Mouse (Mus musculus): ENCODE results near the gene Cln6. TPM values are rescaled to one million over a fixed set of nuclear protein-coding genes. Genes with fewer than 3 reads are reported as not detected.
"Not testable (repeated sequence)": the region's sequence is repeated elsewhere in the genome, so short reads cannot be mapped to it uniquely, and the experiment has no call there.

The Cln6 gene
- polyA plus RNA-seq, 1 experiment from 2014 or later: 5.7 TPM

GRCm38 (mm10) chr9:62857719-62858261, 19.2 kb downstream of the Cln6 start, which contains the start of gene Calml4:
Gene Calml4 (plus strand): TSS chr9:62858080.
- Histone ChIP-seq H3K9ac (replicated peaks) (no peak within 1 kb of the TSS), H3K27me3 (0 out of 2 replicates have a peak, but pooled peaks cover 3% of the 10 kb centered on the region), H3K27ac (no peak within 1 kb of the TSS), H3K4me3 (replicated peaks) (no peak within 1 kb of the TSS), H3K36me3 (no peaks in the 10 kb centered on the region), H3K4me2 (replicated peaks) (no peak within 1 kb of the TSS), H3K9me3 (no peaks in the 10 kb centered on the region), H3K4me1 (replicated peaks) (peaks cover 18% of the 10 kb centered on the region)
- peak; percentile 53; the same call in 1 of the 2 replicates for ATAC-seq
- WGBS: 62% methylated on average over 20 of the region's 20 CpGs

- 67% methylated on average over 8 of the region's 8 CpGs for WGBS
- Histone ChIP-seq H3K27ac (no peak overlapping the region), H3K4me2 (replicated peaks) (no peak overlapping the region)
These were observed 19.9 kb downstream of the Cln6 start for GRCm38 (mm10) chr9:62858266-62859019.

GRCm38 (mm10) chr9:62860102-62860501, 21.5 kb downstream of the Cln6 start:
- H3K4me2 ChIP-seq (replicated peaks); H3K9me3 ChIP-seq; H3K9ac ChIP-seq (replicated peaks); H3K4me3 ChIP-seq (replicated peaks); H3K27ac ChIP-seq; H3K36me3 ChIP-seq; H3K27me3 ChIP-seq; ATAC-seq: not testable (repeated sequence)
- peaks cover 18% of the 10 kb centered on the region for H3K4me1 ChIP-seq (replicated peaks)
- 64% methylated on average over 7 of the region's 7 CpGs for WGBS

More at GRCm38 (mm10) chr9:62858266-62859019, 19.9 kb downstream of the Cln6 start:
- no peak for ATAC-seq
- peaks cover 18% of the 10 kb centered on the region for H3K4me1 ChIP-seq (replicated peaks)
- no peak overlapping the region for H3K9ac ChIP-seq (replicated peaks)
- H3K4me3 ChIP-seq (replicated peaks): no peak overlapping the region
- no peaks in the 10 kb centered on the region for H3K9me3 ChIP-seq
- 0 out of 2 replicates have a peak, but pooled peaks cover 3% of the 10 kb centered on the region for H3K27me3 ChIP-seq
- no peaks in the 10 kb centered on the region for H3K36me3 ChIP-seq

GRCm38 (mm10) chr9:62860866-62861265, 22.3 kb downstream of the Cln6 start:
- H3K4me2 ChIP-seq (replicated peaks): no peak overlapping the region
- no peaks in the 10 kb centered on the region for H3K36me3 ChIP-seq
- peaks cover 18% of the 10 kb centered on the region for H3K4me1 ChIP-seq (replicated peaks)
- H3K4me3 ChIP-seq (replicated peaks): no peak overlapping the region
- no peak overlapping the region for H3K9ac ChIP-seq (replicated peaks)
- WGBS: 54% methylated on average over 4 of the region's 4 CpGs
- 0 out of 2 replicates have a peak, but pooled peaks cover 3% of the 10 kb centered on the region for H3K27me3 ChIP-seq
- H3K27ac ChIP-seq: no peak overlapping the region
- ATAC-seq: no peak
- no peaks in the 10 kb centered on the region for H3K9me3 ChIP-seq

GRCm38 (mm10) chr9:62869236-62869635, 30.7 kb downstream of the Cln6 start:
- not testable (repeated sequence) for H3K4me3 ChIP-seq (replicated peaks); H3K9ac ChIP-seq (replicated peaks); ATAC-seq; H3K36me3 ChIP-seq; H3K9me3 ChIP-seq; H3K27me3 ChIP-seq; H3K27ac ChIP-seq; H3K4me1 ChIP-seq (replicated peaks); H3K4me2 ChIP-seq (replicated peaks)
- 95% methylated on average over 4 of the region's 4 CpGs for WGBS

- H3K36me3 ChIP-seq: no peaks in the 10 kb centered on the region
- no peak overlapping the region for H3K27ac ChIP-seq
- no peaks in the 10 kb centered on the region for H3K27me3 ChIP-seq
- no peak for ATAC-seq
- no peaks in the 10 kb centered on the region for H3K9me3 ChIP-seq
- H3K4me1 ChIP-seq (replicated peaks): no peaks in the 10 kb centered on the region
- H3K4me3 ChIP-seq (replicated peaks): no peak overlapping the region
- no peak overlapping the region for H3K9ac ChIP-seq (replicated peaks)
- no peak overlapping the region for H3K4me2 ChIP-seq (replicated peaks)
These were observed 32.1 kb downstream of the Cln6 start for GRCm38 (mm10) chr9:62870728-62871127.

GRCm38 (mm10) chr9:62876966-62877616, 38.5 kb downstream of the Cln6 start:
- Histone ChIP-seq H3K4me2 (replicated peaks) (no peak overlapping the region), H3K36me3 (peaks cover 19% of the 10 kb centered on the region), H3K9ac (replicated peaks) (no peak overlapping the region), H3K27me3 (no peaks in the 10 kb centered on the region), H3K4me1 (replicated peaks) (no peaks in the 10 kb centered on the region), H3K4me3 (replicated peaks) (no peak overlapping the region), H3K27ac (no peak overlapping the region), H3K9me3 (no peaks in the 10 kb centered on the region)
- WGBS: 92% methylated on average over 7 of the region's 7 CpGs
- no peak for ATAC-seq

- ATAC-seq: no peak
- H3K36me3 ChIP-seq: peaks cover 25% of the 10 kb centered on the region
- no peaks in the 10 kb centered on the region for H3K4me1 ChIP-seq (replicated peaks)
- H3K4me2 ChIP-seq (replicated peaks): no peak overlapping the region
- H3K27ac ChIP-seq: no peak overlapping the region
- no peak overlapping the region for H3K4me3 ChIP-seq (replicated peaks)
- no peaks in the 10 kb centered on the region for H3K9me3 ChIP-seq
- H3K27me3 ChIP-seq: no peaks in the 10 kb centered on the region
- H3K9ac ChIP-seq (replicated peaks): no peak overlapping the region
- 90% methylated on average over 2 of the region's 2 CpGs for WGBS
These were observed 39.2 kb downstream of the Cln6 start for GRCm38 (mm10) chr9:62877825-62878224.

GRCm38 (mm10) chr9:62881871-62882270, 43.3 kb downstream of the Cln6 start:
- Histone ChIP-seq H3K4me1 (replicated peaks) (no peaks in the 10 kb centered on the region), H3K4me3 (replicated peaks) (no peak overlapping the region), H3K36me3 (peaks cover 55% of the 10 kb centered on the region), H3K27ac (no peak overlapping the region), H3K4me2 (replicated peaks) (no peak overlapping the region), H3K27me3 (no peaks in the 10 kb centered on the region), H3K9me3 (no peaks in the 10 kb centered on the region), H3K9ac (replicated peaks) (no peak overlapping the region)
- ATAC-seq: no peak
- 84% methylated on average over 12 of the region's 12 CpGs for WGBS

- no peak for ATAC-seq
- Histone ChIP-seq H3K9ac (replicated peaks) (no peak overlapping the region), H3K4me2 (replicated peaks) (no peak overlapping the region), H3K36me3 (peaks cover 32% of the 10 kb centered on the region), H3K4me1 (replicated peaks) (no peaks in the 10 kb centered on the region), H3K27ac (no peak overlapping the region), H3K9me3 (no peaks in the 10 kb centered on the region), H3K27me3 (no peaks in the 10 kb centered on the region), H3K4me3 (replicated peaks) (no peak overlapping the region)
- WGBS: 95% methylated on average over 1 of the region's 1 CpGs
These were observed 55.9 kb downstream of the Cln6 start for GRCm38 (mm10) chr9:62894486-62894885.

Measured in midbrain, embryonic 13.5 days (tissue).